Mouse (Mus musculus): ENCODE measurements around the gene Krtcap3.
"Not testable (repeated sequence)": the region's sequence is repeated elsewhere in the genome, so short reads cannot be mapped to it uniquely, and the experiment has no call there.

Gene Krtcap3

GRCm38 (mm10) chr5:31251541-31252101 lies at the start of gene Krtcap3:
Gene Krtcap3, plus strand, starts transcription at chr5:31251691.
- no peak for DNase-seq (ENCODE audit: low spot score in 2 of 2)

DNA sequence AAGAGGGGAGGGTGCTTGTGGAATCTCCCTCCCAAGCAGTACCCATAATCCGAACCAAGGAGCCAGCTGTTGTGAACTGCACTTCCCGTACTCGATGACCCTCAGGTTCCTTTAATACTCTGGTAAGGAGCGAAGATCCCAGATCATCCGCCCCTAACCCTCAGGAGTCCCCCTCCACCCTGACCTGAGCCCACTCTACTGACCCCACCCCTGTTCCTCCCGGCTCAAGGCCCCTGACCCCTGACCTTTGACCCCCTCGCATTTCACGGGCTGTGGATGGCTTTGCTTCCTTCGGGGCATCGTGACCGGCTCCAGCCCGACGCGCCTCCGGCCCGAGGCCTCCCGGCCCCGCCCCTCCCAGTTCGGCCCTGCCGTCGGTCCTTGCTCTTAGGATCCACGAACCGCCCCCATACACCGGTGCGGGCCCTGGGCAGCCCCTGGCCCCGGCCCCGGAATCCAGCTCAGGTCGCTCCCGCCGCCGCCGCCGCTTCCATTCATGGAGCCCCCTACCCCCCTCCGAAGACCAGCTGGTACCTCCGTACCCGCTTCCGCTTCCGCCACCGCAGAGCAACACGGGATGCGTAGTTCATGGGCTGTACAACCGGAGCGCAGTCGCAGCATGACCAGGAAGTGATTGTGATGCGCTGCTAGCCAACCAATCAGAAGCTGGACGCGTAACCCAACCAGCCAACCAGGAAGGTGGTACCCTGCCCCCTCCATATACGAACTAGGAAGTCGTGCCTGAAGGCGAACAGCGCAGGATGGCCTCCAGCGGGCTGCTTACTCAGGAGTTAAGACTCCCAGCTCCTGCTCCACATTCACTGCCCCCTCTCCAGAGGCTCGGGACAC lies 49.5 kb upstream of the Krtcap3 start, which contains the start of gene Zfp513:
Zfp513 (minus strand) TSS at position 562 of the 849 bp plus-strand sequence.
- peak; percentile 98 to 99 for DNase-seq (ENCODE audit: low spot score in 2 of 2)

- no peak for DNase-seq (ENCODE audit: low spot score in 2 of 2)
These were observed 48.6 kb upstream of the Krtcap3 start for GRCm38 (mm10) chr5:31202933-31203332.

DNA sequence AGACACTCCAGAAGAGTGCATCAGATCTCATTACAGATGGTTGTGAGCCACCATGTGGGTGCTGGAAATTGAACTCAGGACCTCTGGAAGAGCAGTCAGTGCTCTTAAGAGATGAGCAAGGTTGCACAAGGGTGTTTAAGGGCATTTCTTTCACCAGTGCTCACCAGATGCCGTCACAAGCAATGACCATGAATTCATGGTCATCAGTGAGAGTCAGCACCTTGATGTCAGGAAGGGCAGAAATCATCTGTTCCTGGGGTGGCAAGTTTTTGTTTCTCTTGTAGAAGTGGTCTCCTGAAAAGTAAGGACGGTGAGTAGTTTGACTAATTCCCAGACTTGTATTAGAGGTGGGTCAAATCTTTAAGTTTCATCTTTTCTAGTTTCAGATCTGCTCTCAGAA lies 47.6 kb upstream of the Krtcap3 start:
- DNase-seq (ENCODE audit: low spot score in 2 of 2), result no peak

- DNase-seq (ENCODE audit: low spot score in 2 of 2), result no peak
These were observed 47.1 kb upstream of the Krtcap3 start for GRCm38 (mm10) chr5:31204421-31204820.

GRCm38 (mm10) chr5:31216554-31216953 lies 34.9 kb upstream of the Krtcap3 start:
- DNase-seq (ENCODE audit: low spot score in 2 of 2), result not testable (repeated sequence)

- DNase-seq (ENCODE audit: low spot score in 2 of 2), result no peak
These were observed 33.2 kb upstream of the Krtcap3 start for GRCm38 (mm10) chr5:31218294-31218693.

DNA sequence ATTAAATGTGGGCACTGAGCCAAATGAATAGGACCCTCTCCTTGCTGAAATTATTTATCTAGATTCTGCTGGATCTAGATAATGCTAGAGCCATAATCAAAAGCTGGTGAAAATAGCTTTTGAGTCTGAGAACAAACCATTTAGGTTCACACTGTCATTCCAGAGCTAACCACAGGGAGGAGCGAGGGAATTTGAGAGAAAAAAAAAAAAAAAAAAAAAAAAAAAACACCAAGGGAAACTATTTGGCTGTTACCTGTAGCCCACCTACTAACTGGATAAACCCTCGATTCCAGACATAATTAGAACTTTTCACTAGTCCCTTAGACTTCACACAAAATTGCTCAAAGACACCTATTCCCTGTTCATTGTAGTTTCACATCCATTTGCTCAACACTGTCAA lies 32.4 kb upstream of the Krtcap3 start:
- no peak for DNase-seq (ENCODE audit: low spot score in 2 of 2)

DNA sequence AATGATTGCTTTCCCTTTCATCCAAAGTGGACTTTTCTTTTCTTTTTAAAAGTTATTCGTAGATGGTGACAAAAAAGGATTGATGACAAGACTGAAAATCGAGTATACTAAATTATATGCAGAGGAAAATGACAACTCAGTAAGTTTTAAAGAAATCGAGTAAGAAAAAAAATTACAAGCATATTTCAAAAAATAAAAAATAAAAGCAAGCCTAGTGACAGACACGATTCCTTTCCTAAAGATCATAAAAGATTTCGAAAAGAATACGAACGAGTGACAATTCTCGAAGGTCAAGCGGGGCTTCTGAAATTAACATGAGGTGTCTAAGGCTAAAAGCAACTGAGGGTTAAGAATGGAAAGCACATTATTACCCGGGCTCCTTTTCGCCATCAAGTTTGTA lies 32.0 kb upstream of the Krtcap3 start:
- DNase-seq (ENCODE audit: low spot score in 2 of 2), result no peak

GRCm38 (mm10) chr5:31219911-31220447 lies 31.5 kb upstream of the Krtcap3 start:
- no peak for DNase-seq (ENCODE audit: low spot score in 2 of 2)

DNA sequence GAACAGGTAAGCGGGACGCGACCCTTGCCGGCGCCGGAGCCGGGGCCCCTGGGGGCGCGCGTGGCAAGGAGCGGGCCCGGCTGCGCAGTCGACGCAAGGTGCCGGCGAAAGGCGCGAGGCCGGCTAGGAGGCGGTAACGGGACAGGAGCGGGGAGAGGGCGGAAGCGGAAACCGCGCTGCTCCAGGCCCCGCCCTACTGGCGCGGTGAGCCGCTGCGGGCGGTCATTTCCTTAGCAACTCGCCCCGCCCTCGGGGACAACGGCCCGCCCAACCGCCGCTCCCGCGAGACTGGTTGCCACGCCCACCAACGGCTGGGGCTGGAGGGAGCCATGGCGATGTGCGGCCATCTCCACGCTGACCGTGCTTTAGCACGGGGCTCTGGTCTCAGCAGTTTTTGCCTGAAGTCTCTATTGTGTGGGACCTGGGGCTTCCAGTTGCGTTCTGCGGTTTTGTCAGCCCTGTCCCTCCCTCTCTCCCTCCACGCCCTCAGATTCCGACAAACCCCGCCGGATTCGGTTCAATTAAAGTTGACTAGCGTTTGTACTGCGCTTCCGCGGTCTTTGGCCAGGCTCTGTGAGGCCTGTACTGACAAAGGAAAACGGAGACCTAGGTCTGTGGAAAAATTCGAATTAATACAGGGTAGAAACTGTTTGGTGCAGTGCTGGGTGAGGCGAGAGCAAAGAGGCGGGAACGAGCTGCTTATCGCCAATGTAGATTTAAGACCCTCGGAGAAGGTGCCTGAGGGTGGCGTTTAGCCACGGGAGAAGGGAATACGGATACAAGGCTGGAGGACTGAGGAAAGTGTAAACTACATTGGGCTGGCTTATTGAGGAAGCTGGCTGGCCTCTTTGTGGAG lies 30.8 kb upstream of the Krtcap3 start, which contains the start of gene Ppm1g:
Ppm1g (minus strand) TSS at position 240 of the 856 bp plus-strand sequence.
- peak; percentile 97 to 98 for DNase-seq (ENCODE audit: low spot score in 2 of 2)

- no peak for DNase-seq (ENCODE audit: low spot score in 2 of 2)
These were observed 30.1 kb upstream of the Krtcap3 start for GRCm38 (mm10) chr5:31221304-31221945.

- DNase-seq (ENCODE audit: low spot score in 2 of 2), result no peak
These were observed 28.8 kb upstream of the Krtcap3 start for GRCm38 (mm10) chr5:31222696-31223095.

GRCm38 (mm10) chr5:31226641-31227040 lies 24.9 kb upstream of the Krtcap3 start:
- no peak for DNase-seq (ENCODE audit: low spot score in 2 of 2)

DNA sequence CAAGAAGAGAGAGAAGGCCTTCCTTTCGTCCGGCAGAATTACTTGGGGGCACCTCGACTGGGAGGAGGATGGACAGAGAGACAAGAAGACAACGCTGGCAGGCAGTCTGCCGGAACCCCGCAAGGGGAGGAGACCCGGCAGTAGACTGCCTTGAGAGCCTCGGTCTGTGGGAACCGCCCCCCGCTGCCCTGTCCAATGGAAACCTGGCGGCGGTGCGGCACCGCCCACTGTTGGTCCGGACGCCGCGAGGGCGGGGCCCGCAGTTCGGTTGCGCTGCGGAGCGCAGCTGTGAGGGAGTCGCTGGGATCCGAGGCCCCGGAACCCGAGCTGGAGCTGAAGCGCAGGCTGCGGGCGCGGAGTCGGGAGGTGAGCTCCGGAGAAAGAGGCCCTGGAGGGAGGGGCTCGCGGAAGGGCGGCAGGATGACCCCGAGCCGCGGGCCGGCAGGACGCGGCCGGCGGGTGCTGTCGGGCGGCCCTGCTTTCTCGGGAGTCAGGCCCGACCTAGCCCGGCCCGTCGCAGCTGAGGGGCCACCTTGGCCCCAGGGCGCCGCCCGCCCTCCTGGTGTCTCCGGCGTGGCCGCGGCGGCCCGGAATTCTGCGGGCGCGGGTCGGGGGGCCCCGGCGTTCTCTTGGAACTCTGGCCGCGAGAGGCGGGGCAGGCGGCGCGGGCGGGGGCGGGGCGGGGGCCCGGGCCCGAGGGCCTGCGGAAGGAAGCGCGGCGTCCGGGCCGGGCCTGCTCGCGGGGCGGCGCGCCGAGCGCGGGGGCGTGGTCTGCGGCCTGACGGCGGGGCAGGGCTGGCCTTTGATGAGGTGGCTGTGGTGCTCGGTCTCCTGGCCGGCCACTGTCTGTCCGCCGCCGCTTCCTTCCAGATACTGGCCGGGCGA lies 10.6 kb upstream of the Krtcap3 start, which contains the start of the genes Nrbp1 and Gm9970:
Nrbp1 (plus strand) TSS at position 228 of the 885 bp plus-strand sequence.
Gm9970 (minus strand) TSS at position 596 of the 885 bp plus-strand sequence.
- peak; percentile 97 for DNase-seq (ENCODE audit: low spot score in 2 of 2)

DNA sequence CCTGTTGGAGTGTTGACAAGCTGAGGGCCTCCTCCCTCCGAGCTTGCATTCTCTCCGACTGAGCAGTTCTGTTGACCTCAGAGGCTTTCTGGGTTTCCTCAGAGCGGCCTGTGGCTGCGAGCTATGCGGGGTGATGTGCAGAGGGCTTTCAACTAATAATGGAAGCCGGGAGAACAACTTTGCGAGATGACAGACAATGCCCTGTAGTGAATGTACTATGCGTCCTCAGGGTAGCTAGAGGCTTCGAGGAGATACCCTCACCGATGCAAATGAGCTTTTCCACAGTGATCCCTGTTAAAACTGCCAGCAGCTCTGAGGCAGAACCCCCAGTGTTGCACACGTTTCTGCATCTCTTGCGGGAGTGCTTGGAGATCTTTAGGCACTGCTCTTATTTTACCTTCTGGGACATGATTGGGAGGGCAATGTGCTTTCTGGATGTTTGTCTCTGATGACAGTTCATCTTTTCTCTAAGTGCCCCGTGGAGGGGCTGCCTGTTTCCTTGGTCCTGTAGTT lies 9.9 kb upstream of the Krtcap3 start:
- no peak for DNase-seq (ENCODE audit: low spot score in 2 of 2)

DNA sequence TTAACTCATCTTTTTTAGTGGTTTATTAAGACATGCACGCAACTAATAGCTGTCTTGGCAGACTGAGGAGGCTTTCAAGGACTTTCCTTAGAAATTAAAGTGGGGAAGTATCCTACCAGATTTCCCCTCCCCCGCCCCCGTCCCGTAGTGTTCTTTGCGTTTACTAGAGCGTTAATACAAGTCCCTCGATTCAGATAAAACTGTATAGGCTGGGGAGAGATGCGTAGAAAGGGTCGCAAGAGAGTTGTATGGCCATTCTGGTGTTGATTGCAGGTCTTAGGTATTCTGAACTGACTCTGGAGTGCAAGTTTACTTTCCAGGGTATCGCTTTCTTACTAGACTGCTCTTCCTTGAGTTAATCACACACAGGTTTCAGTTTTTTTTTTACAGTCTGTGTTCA lies 9.3 kb upstream of the Krtcap3 start:
- DNase-seq (ENCODE audit: low spot score in 2 of 2), result no peak

GRCm38 (mm10) chr5:31250716-31251115 lies 775 bp upstream of the Krtcap3 start:
- DNase-seq (ENCODE audit: low spot score in 2 of 2), result no peak

DNA sequence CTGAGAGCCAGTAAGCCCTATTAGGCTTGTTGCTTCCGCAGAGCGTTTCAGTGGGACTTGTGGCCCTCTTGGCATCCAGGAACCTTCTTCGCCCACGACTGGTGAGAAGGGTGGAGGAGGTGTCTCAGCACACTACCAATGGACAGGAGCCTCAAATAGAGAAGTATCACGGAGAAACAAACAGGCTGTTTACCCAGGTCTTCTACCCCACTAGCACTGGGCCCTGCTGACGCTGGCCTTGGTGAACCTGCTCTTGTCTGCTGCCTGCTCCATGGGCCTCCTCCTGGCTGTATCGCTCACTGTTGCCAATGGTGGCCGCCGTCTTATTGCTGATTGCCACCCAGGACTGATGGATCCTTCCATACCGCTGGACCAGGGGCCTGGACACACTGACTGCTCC lies 660 bp downstream of the Krtcap3 start:
- DNase-seq (ENCODE audit: low spot score in 2 of 2), result no peak
